Mouse (Mus musculus) kidney, adult 11 months (tissue): ENCODE measurements around the gene Rab19.
"Not testable (repeated sequence)": the region's sequence is repeated elsewhere in the genome, so short reads cannot be mapped to it uniquely, and the experiment has no call there.

Experiments used
- DNase-seq: peaks from one replicate; pipeline ENCODE4 v3.0.0; 2022

Rab19 gene

DNA sequence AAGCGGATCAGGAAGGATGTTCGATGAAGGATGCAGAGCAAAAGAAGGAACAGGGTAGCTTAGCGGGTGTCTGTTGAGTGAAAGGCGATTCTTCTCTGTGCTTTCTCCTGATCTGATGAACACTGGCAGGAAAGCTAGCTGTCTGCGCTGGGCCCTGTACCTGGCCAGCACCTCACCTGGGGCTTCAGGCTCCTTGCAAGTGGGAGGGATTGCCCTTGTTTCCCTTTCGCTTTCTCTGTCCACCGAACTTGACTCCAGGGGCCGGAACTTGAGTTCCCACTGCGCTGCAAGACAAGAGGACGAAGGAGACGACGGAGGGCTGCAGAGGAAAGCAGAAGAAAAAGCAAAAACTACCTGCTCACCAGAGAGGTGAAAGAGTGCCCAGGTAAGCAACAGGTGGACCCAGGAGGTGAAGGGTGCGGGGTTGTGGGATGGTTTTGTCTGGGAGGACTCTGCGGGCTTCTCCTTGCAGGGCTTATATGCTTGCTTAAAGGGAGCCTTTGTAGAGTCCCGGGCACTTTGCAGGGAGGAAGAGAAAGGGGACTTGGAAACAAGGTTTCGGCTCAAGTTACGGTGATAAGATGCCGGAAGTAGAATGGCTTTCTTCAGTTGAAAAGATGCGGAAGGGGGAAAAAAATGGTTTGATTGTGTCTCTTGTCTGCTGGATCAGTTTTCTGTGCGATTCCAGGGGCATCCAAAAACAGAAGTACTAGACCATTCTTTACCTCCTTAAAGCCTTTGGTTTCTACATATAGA is at the start of gene Rab19:
Rab19 (plus strand) TSS at position 51 of the 756 bp plus-strand sequence.
- DNase-seq, result peak; percentile 45

GRCm38 (mm10) chr6:39331998-39332700 is 48.8 kb upstream of the Rab19 start:
- DNase-seq, result no peak

DNA sequence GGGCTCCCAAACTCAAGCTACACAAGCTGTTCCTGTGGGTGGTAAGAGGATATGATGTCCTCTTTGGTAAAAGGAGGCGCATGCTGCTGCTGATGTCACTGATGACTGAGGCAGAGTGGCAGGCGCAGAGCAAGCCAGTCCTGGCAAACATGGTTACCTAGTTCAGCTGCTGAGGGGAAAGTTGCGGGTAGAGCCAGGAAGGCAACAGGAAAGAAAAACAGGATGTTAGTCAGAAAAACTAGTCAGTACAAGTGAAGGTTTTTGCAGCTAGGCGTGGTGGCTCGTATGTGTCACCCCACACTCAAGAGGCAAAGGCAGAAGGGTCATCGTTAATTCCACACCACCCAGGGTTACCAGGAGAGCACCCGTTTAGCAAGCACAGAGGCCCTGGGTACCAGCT is 46.8 kb upstream of the Rab19 start:
- no peak for DNase-seq

DNA sequence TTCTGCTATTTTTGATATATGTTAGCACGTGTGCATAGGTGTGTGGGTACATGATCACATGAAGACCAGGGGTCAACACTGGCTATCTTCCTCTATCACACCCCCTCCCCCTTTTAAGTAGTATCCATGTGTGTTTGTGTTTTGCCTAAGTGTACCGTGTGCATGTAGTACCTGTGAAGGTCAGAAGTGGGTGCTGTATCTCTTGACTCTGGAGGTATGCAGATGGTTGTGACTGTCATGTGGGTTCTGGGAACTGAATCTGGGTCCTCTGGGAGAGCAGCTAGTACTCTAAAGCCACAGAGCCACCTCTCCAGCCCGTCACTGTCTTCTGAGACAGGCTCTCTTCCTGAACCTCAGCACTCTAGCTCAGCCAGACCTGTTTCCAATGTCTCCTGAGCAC is 46.1 kb upstream of the Rab19 start:
- DNase-seq, result no peak

DNA sequence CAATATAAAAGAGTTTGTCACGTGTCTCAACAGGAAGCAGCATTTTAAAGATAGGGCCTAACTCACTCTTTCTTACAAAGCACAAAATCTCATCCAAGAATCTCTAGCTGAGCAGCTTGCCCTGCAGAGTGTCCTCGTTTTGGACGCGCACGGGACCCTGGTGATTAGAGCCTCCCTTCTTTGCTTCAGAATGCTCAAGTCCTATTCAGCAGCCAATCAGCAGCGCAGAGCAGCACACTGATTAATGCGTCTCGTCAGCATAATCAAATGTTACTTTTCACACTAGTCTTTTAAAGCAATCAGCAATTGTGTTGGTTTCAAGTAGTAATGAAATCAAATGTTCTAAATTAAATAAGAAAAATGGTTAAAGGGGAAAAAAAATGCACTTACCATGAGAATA is 42.6 kb upstream of the Rab19 start:
- no peak for DNase-seq

DNA sequence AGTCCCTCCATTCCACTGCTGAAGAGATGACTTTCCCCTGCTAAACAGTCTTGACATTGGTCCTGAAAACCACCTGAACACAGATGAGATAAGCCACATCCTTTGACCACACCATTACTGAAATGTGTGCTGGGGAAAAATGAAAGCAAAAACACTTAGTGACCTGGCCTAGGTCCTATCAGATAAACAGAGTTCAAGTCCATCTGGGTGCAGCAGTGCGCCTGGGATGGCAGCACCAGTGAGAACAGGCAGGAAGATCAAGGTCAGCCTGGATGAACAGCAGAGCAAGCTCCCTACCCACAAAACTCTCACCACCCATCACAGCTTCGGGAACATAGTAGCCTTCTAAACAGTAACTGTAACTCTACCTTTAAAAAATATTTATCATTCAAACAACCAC is 39.2 kb upstream of the Rab19 start:
- peak; percentile 24 for DNase-seq

DNA sequence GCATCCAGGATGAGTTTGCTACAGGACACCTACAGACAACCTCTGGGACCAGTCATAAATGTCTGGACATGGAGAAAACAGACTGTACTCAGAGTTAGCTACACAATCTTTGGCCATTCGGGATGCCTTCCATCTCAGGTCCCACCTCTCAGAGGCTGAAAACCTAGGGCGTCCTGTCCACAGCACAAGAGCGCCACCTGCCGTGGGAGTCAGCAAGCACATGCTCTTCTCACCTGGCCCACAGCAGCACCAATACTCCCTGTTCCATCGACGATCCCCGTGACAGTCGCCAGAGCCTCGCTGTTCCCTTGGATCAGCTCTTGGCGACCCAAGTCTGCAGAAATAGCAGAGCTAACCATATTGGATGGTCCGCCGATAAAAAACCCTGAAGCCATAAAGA is 37.0 kb upstream of the Rab19 start:
- DNase-seq, result peak; percentile 68

GRCm38 (mm10) chr6:39345430-39345829 is 35.5 kb upstream of the Rab19 start:
- no peak for DNase-seq

DNA sequence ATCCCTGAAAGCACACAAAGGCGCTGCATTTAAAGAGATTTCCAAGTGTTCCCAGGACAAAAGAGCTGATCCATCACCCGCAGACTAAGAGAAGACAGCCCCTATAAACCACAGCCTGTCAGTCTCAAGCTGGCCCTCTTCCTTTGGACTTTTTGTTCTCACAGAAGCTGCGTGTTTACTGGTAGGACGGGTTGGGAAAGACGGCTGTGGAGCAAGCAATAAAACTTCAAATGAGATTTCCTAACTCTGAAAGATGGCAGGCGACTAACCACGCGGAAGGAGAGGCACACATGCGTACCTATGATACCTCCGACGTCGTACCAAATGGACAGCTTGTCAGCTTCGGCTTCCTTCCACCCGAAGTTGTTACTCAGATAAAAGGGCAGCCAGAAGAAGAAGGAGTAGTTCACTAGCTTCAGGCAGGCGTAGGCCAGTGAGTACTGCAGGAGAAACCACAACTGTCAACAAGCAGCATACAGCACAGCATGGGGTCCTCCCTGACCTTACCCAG is 33.9 kb upstream of the Rab19 start:
- no peak for DNase-seq

GRCm38 (mm10) chr6:39347880-39348814 is 32.8 kb upstream of the Rab19 start:
- no peak for DNase-seq

- DNase-seq, result no peak
These were observed 32.0 kb upstream of the Rab19 start for GRCm38 (mm10) chr6:39348946-39349345.

DNA sequence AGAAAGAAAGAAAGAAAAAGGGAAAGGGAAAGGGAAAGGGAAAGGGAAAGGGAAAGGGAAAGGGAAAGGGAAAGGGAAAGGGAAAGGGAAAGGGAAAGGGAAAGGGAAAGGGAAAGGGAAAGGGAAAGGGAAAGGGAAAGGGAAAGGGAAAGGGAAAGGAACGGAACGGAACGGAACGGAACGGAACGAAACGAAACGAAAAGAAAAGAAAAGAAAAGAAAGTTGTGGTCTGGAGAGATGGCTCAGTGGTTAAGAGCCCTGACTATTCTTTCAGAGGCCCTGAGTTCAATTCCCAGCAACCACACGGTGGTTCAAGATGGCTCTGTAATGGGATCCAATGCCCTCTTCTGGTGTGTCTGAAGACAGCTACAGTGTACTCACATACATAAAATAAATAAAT is 21.8 kb upstream of the Rab19 start:
- DNase-seq, result not testable (repeated sequence)

DNA sequence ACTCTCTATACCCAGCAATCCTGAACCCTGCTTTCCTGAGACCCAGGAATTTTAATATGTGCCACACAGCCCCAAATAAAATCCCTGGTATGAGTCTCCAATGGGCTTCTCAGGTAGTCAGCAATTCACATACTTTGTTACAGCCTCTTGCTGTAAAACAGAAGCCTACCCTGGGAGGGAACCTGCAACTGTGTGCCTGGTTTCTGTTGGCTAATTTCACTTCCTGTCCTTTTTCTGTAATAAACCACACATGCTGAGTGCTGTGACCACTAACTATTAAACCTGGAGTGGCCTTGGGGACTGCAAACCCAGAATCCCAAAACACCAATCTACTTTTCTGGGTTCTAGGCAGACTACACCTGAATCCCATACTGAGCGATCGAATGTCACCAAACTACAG is 18.3 kb upstream of the Rab19 start:
- DNase-seq, result no peak

- no peak for DNase-seq
These were observed 11.3 kb upstream of the Rab19 start for GRCm38 (mm10) chr6:39369631-39370030.

GRCm38 (mm10) chr6:39372042-39372441 is 8.9 kb upstream of the Rab19 start:
- DNase-seq, result no peak

- DNase-seq, result peak; percentile 54
These were observed 8.2 kb upstream of the Rab19 start for GRCm38 (mm10) chr6:39372727-39373126.

- DNase-seq, result no peak
These were observed 7.5 kb upstream of the Rab19 start for GRCm38 (mm10) chr6:39373301-39373955.

DNA sequence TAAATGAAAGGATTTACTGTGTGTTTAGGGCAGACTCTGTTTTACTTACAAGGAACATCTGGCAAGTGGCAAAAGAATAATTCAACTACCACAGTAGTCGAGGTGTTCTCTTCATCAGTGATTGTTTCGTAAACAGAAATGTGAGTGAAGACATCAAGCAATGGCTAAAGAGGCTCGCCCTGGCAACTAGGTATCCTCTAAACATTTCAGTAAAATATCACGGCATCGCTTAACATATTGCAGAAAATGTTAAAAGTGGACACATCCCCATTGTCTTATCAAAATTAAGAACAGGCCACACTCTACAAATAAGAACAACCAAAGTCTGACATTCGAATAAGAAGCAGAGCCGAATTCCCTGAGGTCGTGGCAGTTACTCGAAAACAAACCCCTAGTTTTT is 4.2 kb upstream of the Rab19 start:
- DNase-seq, result no peak

- DNase-seq, result peak; percentile 88
These were observed 3.6 kb upstream of the Rab19 start, which contains the start of gene Slc37a3 for GRCm38 (mm10) chr6:39377311-39377827. Gene Slc37a3 (minus strand): TSS chr6:39377675.

DNA sequence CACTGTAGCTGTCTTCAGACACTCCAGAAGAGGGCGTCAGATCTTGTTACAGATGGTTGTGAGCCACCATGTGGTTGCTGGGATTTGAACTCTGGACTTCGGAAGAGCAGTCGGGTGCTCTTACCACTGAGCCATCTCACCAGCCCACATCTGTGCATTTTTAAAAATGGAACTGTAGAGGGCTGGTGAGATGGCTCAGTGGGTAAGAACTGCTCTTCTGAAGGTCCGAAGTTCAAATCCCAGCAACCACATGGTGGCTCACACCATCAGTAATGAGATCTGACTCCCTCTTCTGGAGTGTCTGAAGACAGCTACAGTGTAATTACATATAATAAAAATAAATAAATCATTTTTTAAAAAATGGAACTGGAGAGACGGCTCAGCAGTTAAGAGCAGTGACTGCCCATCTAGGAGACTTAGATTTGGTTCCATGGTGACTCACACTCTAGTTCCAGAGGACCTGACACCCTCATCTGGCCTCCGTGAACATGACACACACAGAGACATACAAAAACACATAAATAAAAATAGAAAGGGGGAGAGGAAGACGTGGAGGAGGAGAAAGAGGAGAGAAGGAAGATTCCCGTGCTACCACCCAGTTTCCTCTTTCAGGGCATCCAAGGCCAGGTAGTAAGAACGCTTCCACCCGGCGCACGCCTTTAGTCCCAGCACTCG is 2.7 kb upstream of the Rab19 start:
- not testable (repeated sequence) for DNase-seq

GRCm38 (mm10) chr6:39379224-39379623 is 1.8 kb upstream of the Rab19 start:
- no peak for DNase-seq

- no peak for DNase-seq
These were observed 1.2 kb upstream of the Rab19 start for GRCm38 (mm10) chr6:39379749-39380148.
